Mouse (Mus musculus) ES-Bruce4 (cell line): ENCODE data around the gene Syne1.

Source experiments
- CTCF ChIP-seq: IDR thresholded peaks from one replicate; pipeline ENCODE4 v1.8.1; 2011; ENCODE audit warnings: low read depth, low read length
- EP300 ChIP-seq: IDR thresholded peaks from 2 replicates; pipeline ENCODE4 v1.6.1; 2011; ENCODE audit warnings: low read depth, low read length; ENCODE audit not compliant: insufficient read depth
- POLR2A ChIP-seq: IDR thresholded peaks from one replicate; pipeline ENCODE4 v1.8.1; 2011; ENCODE audit warnings: low read length; ENCODE audit not compliant: insufficient read depth

DNA sequence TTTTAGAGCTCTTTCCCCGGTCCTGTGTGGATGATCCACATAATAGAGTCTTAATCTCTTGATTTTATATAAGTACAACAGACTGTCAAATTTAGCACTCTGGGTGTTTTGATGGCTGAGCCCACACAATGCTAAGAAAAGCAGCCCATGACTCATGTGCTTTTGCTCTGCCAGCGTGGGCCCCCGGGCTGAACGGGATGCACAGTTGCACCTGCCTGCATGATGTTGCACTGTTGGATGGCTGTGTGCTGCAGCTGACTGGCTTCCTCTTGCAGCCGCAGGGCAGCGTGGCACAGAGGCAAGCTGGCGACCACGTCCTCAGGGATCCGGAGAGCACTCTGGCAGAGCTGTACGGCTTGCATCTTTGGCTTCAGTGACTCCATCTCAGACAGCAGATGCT is 347.4 kb downstream of the Syne1 start:
- TF ChIP-seq CTCF (no peak), EP300 (no peak), POLR2A (no peak)
